Mouse (Mus musculus): Measurements from ENCODE around the gene Inca1.

DNA sequence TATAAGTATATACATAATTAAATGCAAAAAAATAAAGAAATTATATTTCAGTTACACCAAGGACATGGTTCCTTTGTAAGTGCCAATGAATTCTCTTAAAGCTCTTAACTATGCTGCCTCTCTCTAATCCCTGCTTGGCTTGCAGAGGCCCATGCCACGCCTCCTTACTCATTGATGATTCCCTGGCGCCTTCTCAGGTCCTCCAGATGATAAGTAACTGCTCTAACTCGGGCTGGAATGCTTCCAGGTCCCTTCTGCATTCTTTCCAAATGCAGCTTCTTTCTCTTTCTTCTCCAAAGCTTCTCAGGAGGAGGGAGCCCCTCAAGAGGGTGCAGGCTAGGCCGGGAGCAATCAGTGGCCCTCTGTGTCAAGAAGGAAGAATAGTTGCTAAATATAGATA is 10.4 kb downstream of the Inca1 start:
- no peak for TF ChIP-seq JUND (IDR thresholded peaks at IDR 0.05; ENCODE audit: low read depth, low read length)
- TF ChIP-seq CTCF (IDR thresholded peaks at IDR 0.05 in 2 of 3, conservative IDR thresholded peaks at IDR 0.05 in 1 of 3; ENCODE audit: control insufficient read depth in 1 of 3, insufficient read depth in 1 of 3, low read depth in 2 of 3, low read length in 3 of 3, poor library complexity in 1 of 3, severe bottlenecking in 1 of 3), result no peak
- no peak for TF ChIP-seq POLR2A (IDR thresholded peaks at IDR 0.05; ENCODE audit: control insufficient read depth in 1 of 2, insufficient read depth in 1 of 2, low read depth in 1 of 2, low read length in 2 of 2, poor library complexity in 1 of 2)
- no peak for TF ChIP-seq GATA1 (IDR thresholded peaks at IDR 0.05; ENCODE audit: low read depth, low read length)
- TF ChIP-seq USF1 (IDR thresholded peaks at IDR 0.05; ENCODE audit: low read depth, low read length), result no peak
- no peak for TF ChIP-seq NRF1 (IDR thresholded peaks at IDR 0.05; ENCODE audit: insufficient read depth, low read depth, low read length, poor library complexity, severe bottlenecking)
- no peak for TF ChIP-seq KAT2A (conservative IDR thresholded peaks at IDR 0.05; ENCODE audit: low read depth, low read length)

All from MEL (cell line).